Mouse (Mus musculus) mesoderm, embryonic 11.5 days (tissue): ENCODE results near the gene Foxl1.
"Not testable (repeated sequence)": the region's sequence is repeated elsewhere in the genome, so short reads cannot be mapped to it uniquely, and the experiment has no call there.

Experiments used
- DNase-seq: peaks from one replicate; pipeline ENCODE4 v3.0.0-alpha.2; 2012; ENCODE audit warnings: low read depth, low spot score

The Foxl1 gene

GRCm38 (mm10) chr8:121125311-121125876, 2.3 kb upstream of the Foxl1 start:
- peak; percentile 92 for DNase-seq

GRCm38 (mm10) chr8:121126191-121126590, 1.5 kb upstream of the Foxl1 start:
- DNase-seq, result no peak

- DNase-seq, result no peak
These were observed 1.0 kb upstream of the Foxl1 start for GRCm38 (mm10) chr8:121126694-121127093.

- no peak for DNase-seq
These were observed 444 bp upstream of the Foxl1 start for GRCm38 (mm10) chr8:121127291-121127701.

- no peak for DNase-seq
These were observed 958 bp downstream of the Foxl1 start for GRCm38 (mm10) chr8:121128531-121129264.

GRCm38 (mm10) chr8:121129265-121129940, 1.7 kb downstream of the Foxl1 start:
- DNase-seq, result no peak

GRCm38 (mm10) chr8:121130522-121130921, 2.8 kb downstream of the Foxl1 start:
- DNase-seq, result no peak

- no peak for DNase-seq
These were observed 5.3 kb downstream of the Foxl1 start for GRCm38 (mm10) chr8:121132961-121133513.

- DNase-seq, result no peak
These were observed 6.4 kb downstream of the Foxl1 start for GRCm38 (mm10) chr8:121134102-121134501.

- no peak for DNase-seq
These were observed 6.8 kb downstream of the Foxl1 start for GRCm38 (mm10) chr8:121134512-121134911.

GRCm38 (mm10) chr8:121136856-121137255, 9.1 kb downstream of the Foxl1 start:
- DNase-seq, result no peak

- not testable (repeated sequence) for DNase-seq
These were observed 17.9 kb downstream of the Foxl1 start for GRCm38 (mm10) chr8:121145457-121146134.

- no peak for DNase-seq
These were observed 20.9 kb downstream of the Foxl1 start for GRCm38 (mm10) chr8:121148573-121149083.

- DNase-seq, result no peak
These were observed 24.7 kb downstream of the Foxl1 start for GRCm38 (mm10) chr8:121152394-121152793.

GRCm38 (mm10) chr8:121156990-121157491, 29.3 kb downstream of the Foxl1 start:
- DNase-seq, result no peak

GRCm38 (mm10) chr8:121158812-121159211, 31.1 kb downstream of the Foxl1 start:
- DNase-seq, result no peak

- no peak for DNase-seq
These were observed 33.7 kb downstream of the Foxl1 start for GRCm38 (mm10) chr8:121161437-121161836.

- no peak for DNase-seq
These were observed 34.7 kb downstream of the Foxl1 start for GRCm38 (mm10) chr8:121162413-121162812.

GRCm38 (mm10) chr8:121162906-121163695, 35.4 kb downstream of the Foxl1 start:
- DNase-seq, result no peak

- DNase-seq, result no peak
These were observed 36.3 kb downstream of the Foxl1 start for GRCm38 (mm10) chr8:121164017-121164469.

GRCm38 (mm10) chr8:121168033-121168432, 40.3 kb downstream of the Foxl1 start:
- DNase-seq, result no peak
